Mouse (Mus musculus) forebrain, embryonic 15.5 days (tissue): ENCODE data around the gene Ctnnd2. TPM values are rescaled to one million over a fixed set of nuclear protein-coding genes. Genes with fewer than 3 reads are reported as not detected.

Experiments
- ATAC-seq: fragments of 200-750 bp; cut with Nextera tagmentation; replicated peaks from 2 replicates; pipeline ENCODE4 v1.8.0; 2017; ENCODE audit warnings: mild to moderate bottlenecking, moderate TSS enrichment, moderate library complexity
- H3K27ac ChIP-seq: fragments of 300-500 bp; sonication (generic); replicated peaks from 2 replicates; pipeline ENCODE4 v1.5.1; 2015; ENCODE audit warnings: mild to moderate bottlenecking, inconsistent platforms
- H3K27me3 ChIP-seq: fragments of 300-500 bp; sonication (generic); 2 replicates; pipeline ENCODE4 v1.6.1; 2015; ENCODE audit warnings: inconsistent platforms
- H3K36me3 ChIP-seq: fragments of 300-500 bp; sonication (generic); 2 replicates; pipeline ENCODE4 v1.6.1; 2015; ENCODE audit warnings: mild to moderate bottlenecking, inconsistent platforms
- H3K4me1 ChIP-seq: fragments of 300-500 bp; sonication (generic); 2 replicates; pipeline ENCODE4 v1.6.1; 2015; ENCODE audit warnings: inconsistent platforms
- H3K4me2 ChIP-seq: fragments of 300-500 bp; sonication (generic); replicated peaks from 2 replicates; pipeline ENCODE4 v1.6.1; 2015; ENCODE audit warnings: mild to moderate bottlenecking, inconsistent platforms
- H3K4me3 ChIP-seq: fragments of 300-500 bp; sonication (generic); 2 replicates; pipeline ENCODE4 v1.5.1; 2015; ENCODE audit warnings: mild to moderate bottlenecking, inconsistent platforms
- H3K9ac ChIP-seq: fragments of 300-500 bp; sonication (generic); replicated peaks from 2 replicates; pipeline ENCODE4 v1.6.1; 2015; ENCODE audit warnings: mild to moderate bottlenecking, inconsistent platforms
- H3K9me3 ChIP-seq: fragments of 300-500 bp; sonication (generic); 2 replicates; pipeline ENCODE4 v1.6.1; 2016; ENCODE audit warnings: inconsistent platforms
- WGBS: fragments of 180-500 bp; shearing (Covaris S2); methylation state at CpG from one replicate; pipeline ENCODE4 v1.1.7; 2015; ENCODE audit warnings: mixed read lengths; 5-methylcytosine and 5-hydroxymethylcytosine counted together
- polyA plus RNA-seq: library from polyadenylated mRNA; unstranded; fragments of >200 nt; fragmentation: Nextera tagmentation; extraction: Ambion mirVana; gene quantifications from 2 replicates; pipeline ENCODE4 v1.2.1, GENCODE M21; 2015

The Ctnnd2 gene
- polyA plus RNA-seq, 1 experiment from 2014 or later: 83.6 TPM

- ATAC-seq: peak; percentile 51; the same call in 1 of the 2 replicates
- no peak overlapping the region for H3K4me3 ChIP-seq
- H3K4me1 ChIP-seq: peaks cover 22% of the 10 kb centered on the region
- no peak overlapping the region for H3K9ac ChIP-seq
- H3K27ac ChIP-seq: peak overlapping the region; percentile 51
- H3K4me2 ChIP-seq: no peak overlapping the region
- H3K36me3 ChIP-seq: no peaks in the 10 kb centered on the region
- WGBS: 19% methylated on average over 5 of the region's 5 CpGs
- H3K27me3 ChIP-seq: no peaks in the 10 kb centered on the region
- H3K9me3 ChIP-seq: no peaks in the 10 kb centered on the region
Measured at GRCm38 (mm10) chr15:30634522-30634921, 462.1 kb downstream of the Ctnnd2 start.

DNA sequence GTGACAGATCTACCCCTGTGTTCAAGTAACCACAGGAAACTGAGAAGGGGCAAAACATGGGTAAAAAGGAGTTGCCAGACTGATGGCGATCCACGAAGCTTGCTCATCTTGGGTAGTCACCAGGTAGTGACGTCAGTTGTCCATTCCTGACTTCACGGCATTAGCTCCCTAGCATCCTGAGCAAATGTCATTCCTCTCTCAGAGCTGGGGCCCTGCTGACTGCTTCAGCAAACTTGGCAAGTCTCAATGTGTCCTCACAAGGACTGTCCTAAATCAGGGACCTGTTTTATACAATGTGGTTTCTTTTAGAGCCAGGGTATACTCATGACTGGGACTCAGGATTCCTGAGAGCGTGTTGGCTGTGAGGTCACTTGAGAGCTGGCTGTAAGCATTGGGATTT, 468.3 kb downstream of the Ctnnd2 start:
- Histone ChIP-seq H3K9ac (no peak overlapping the region), H3K9me3 (no peaks in the 10 kb centered on the region), H3K4me3 (no peak overlapping the region), H3K27me3 (no peaks in the 10 kb centered on the region), H3K27ac (no peak overlapping the region), H3K4me2 (no peak overlapping the region), H3K4me1 (no peaks in the 10 kb centered on the region), H3K36me3 (no peaks in the 10 kb centered on the region)
- no peak for ATAC-seq
- 97% methylated on average over 5 of the region's 5 CpGs for WGBS

DNA sequence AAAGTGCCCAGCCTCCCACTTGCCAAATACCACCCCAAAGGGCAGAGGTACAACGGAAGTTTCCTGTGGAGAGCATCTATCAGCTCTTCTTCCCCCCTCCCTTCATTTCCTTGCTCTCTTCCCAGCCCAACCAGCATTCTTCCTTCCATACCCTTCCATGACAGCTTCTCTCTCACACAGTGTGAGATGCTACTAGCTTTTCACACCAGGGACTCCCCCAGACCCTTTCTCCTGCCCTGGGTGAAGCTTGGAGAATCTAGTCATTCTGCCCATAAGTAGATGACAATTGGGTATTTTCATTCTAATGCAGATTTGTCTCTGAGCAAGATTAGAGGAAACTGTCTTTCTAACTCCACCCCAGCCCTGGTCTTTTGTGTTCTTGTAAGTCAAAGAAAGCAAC, 473.3 kb downstream of the Ctnnd2 start:
- no peak overlapping the region for H3K27ac ChIP-seq
- H3K9ac ChIP-seq: no peak overlapping the region
- H3K27me3 ChIP-seq: no peaks in the 10 kb centered on the region
- 38% methylated on average over 1 of the region's 1 CpGs for WGBS
- no peaks in the 10 kb centered on the region for H3K36me3 ChIP-seq
- no peak for ATAC-seq
- H3K4me1 ChIP-seq: peaks cover 44% of the 10 kb centered on the region
- no peak overlapping the region for H3K4me2 ChIP-seq
- H3K4me3 ChIP-seq: no peak overlapping the region
- no peaks in the 10 kb centered on the region for H3K9me3 ChIP-seq

DNA sequence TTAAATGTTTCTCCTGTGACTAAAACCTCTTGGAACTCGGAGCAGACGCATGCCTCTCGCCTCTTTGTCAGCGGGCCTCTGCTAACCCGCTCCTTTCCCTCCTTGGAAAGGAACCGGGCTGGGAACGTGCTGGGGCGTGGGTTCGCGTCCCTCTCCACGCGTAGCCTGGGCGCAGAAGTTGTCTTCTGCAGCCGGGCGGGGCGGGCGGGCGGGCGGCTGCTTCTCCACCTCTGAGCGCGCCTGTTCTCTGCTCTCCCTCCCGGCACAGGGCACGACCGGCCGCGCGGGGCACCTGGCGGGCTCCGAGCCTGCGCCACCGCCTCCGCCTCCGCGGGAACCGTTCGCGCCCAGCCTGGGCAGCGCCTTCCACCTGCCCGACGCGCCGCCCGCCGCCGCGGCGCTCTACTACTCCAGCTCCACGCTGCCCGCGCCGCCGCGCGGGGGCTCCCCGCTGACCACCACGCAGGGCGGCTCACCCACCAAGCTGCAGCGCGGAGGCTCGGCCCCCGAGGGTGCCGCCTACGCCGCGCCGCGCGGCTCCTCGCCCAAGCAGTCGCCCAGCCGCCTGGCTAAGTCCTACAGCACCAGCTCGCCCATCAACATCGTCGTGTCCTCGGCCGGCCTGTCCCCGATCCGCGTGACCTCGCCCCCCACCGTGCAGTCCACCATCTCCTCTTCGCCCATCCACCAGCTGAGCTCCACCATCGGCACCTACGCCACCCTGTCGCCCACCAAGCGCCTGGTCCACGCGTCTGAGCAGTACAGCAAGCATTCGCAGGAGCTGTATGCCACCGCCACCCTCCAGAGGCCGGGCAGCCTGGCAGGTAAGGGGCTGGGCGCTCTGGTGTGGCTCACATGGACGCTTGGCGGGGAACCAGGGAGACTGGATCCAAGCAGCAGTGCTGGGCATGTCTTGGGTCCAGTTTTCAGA, 474.4 kb downstream of the Ctnnd2 start:
- ATAC-seq: peak; percentile 71

GRCm38 (mm10) chr15:30647679-30648311, 475.4 kb downstream of the Ctnnd2 start:
- Histone ChIP-seq H3K4me3 (no peak overlapping the region), H3K4me1 (peaks cover 46% of the 10 kb centered on the region), H3K4me2 (peak overlapping the region; percentile 98; the same call in 1 of the 2 replicates), H3K27me3 (no peaks in the 10 kb centered on the region), H3K36me3 (no peaks in the 10 kb centered on the region), H3K9ac (no peak overlapping the region), H3K27ac (peak overlapping the region; percentile 38; the same call in 1 of the 2 replicates), H3K9me3 (no peaks in the 10 kb centered on the region)
- peak; percentile 74 for ATAC-seq
- 25% methylated on average over 7 of the region's 7 CpGs for WGBS

More for the DNA sequence above, 474.4 kb downstream of the Ctnnd2 start:
- no peaks in the 10 kb centered on the region for H3K9me3 ChIP-seq
- peak overlapping the region; percentile 65 for H3K9ac ChIP-seq
- H3K4me2 ChIP-seq: peak overlapping the region; percentile 98
- H3K27ac ChIP-seq: peak overlapping the region; percentile 16; the same call in 1 of the 2 replicates
- no peaks in the 10 kb centered on the region for H3K27me3 ChIP-seq
- H3K36me3 ChIP-seq: no peaks in the 10 kb centered on the region
- WGBS: 1% methylated on average over 92 of the region's 94 CpGs
- H3K4me1 ChIP-seq: peaks cover 46% of the 10 kb centered on the region
- H3K4me3 ChIP-seq: peak overlapping the region; percentile 61

DNA sequence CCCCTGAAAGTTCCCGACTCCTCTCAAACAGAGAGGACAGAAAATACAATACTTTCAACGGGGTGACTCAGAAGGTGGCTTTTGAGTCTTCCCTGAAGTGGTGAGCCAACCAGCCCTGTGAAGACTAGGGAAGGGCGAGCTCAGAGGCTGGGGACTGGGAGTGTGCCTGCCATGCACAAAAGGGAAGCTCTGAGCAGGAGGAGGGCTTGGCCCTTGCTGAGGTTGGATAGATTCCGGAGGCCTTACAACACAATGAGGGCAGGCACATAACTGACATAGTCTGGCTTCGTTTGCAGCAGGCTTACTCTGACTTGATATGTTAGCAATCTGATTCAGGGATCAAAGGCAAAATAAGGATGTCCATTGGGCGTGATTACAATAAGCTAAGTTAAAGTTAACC, 477.6 kb downstream of the Ctnnd2 start:
- WGBS: 43% methylated on average over 6 of the region's 6 CpGs
- H3K4me2 ChIP-seq: no peak overlapping the region
- no peak for ATAC-seq
- H3K4me1 ChIP-seq: peaks cover 46% of the 10 kb centered on the region
- no peak overlapping the region for H3K9ac ChIP-seq
- no peaks in the 10 kb centered on the region for H3K9me3 ChIP-seq
- no peaks in the 10 kb centered on the region for H3K36me3 ChIP-seq
- H3K4me3 ChIP-seq: no peak overlapping the region
- no peaks in the 10 kb centered on the region for H3K27me3 ChIP-seq
- no peak overlapping the region for H3K27ac ChIP-seq

DNA sequence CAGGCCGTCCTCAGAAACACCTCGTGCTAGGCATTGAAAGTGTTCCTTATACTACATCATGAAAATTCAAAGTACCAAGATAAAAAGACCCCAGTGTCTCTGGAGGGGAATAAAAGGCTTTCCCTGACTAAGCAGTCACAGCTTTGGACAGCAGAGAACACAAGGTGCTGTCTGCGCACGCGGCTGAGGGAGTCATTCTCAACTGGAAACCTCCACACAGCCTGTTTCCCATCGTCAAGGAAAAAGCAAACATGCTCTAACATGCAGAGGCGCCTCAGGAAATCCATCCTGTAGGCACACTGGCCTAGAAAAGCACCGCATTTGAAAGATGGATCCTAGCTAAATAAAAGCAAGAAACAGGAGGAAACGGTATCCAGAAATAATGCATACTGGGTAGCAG, 483.0 kb downstream of the Ctnnd2 start:
- Histone ChIP-seq H3K4me2 (no peak overlapping the region), H3K27me3 (no peaks in the 10 kb centered on the region), H3K4me3 (no peak overlapping the region), H3K4me1 (peaks cover 4% of the 10 kb centered on the region), H3K9ac (no peak overlapping the region), H3K9me3 (no peaks in the 10 kb centered on the region), H3K27ac (peak overlapping the region; percentile 8; the same call in 1 of the 2 replicates), H3K36me3 (no peaks in the 10 kb centered on the region)
- ATAC-seq: no peak
- 71% methylated on average over 9 of the region's 9 CpGs for WGBS

DNA sequence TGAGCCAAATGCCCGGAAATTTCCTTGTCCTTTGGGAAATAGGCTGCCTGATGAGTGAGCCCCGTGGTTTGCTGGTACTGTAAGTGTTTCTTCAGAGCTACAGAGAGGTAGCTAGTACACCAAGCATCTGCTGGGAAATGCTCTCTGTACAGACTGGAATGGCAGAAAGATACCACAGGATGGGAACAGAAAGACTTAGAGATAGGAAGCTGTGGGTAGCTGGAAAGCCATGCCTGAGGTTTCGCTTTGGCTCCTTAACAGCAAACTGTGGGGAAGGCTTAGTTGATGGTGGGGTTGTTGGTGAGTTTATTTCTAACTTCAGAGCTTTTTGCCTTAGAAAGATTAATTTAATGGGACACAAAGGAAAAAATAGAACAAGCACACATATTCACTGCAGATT, 485.2 kb downstream of the Ctnnd2 start:
- Histone ChIP-seq H3K4me1 (no peaks in the 10 kb centered on the region; the same call in 1 of the 2 replicates), H3K9ac (no peak overlapping the region), H3K27me3 (no peaks in the 10 kb centered on the region), H3K4me3 (no peak overlapping the region), H3K27ac (peak overlapping the region; percentile 43; the same call in 1 of the 2 replicates), H3K4me2 (no peak overlapping the region), H3K9me3 (no peaks in the 10 kb centered on the region), H3K36me3 (no peaks in the 10 kb centered on the region)
- ATAC-seq: no peak
- 87% methylated on average over 3 of the region's 3 CpGs for WGBS

- WGBS: 87% methylated on average over 8 of the region's 8 CpGs
- H3K36me3 ChIP-seq: no peaks in the 10 kb centered on the region
- H3K9me3 ChIP-seq: no peaks in the 10 kb centered on the region
- H3K9ac ChIP-seq: no peak overlapping the region
- H3K4me3 ChIP-seq: no peak overlapping the region
- no peaks in the 10 kb centered on the region for H3K27me3 ChIP-seq
- no peak for ATAC-seq
- H3K4me1 ChIP-seq: no peaks in the 10 kb centered on the region; the same call in 1 of the 2 replicates
- no peak overlapping the region for H3K4me2 ChIP-seq
- no peak overlapping the region for H3K27ac ChIP-seq
Measured at GRCm38 (mm10) chr15:30660539-30661149, 488.3 kb downstream of the Ctnnd2 start.

DNA sequence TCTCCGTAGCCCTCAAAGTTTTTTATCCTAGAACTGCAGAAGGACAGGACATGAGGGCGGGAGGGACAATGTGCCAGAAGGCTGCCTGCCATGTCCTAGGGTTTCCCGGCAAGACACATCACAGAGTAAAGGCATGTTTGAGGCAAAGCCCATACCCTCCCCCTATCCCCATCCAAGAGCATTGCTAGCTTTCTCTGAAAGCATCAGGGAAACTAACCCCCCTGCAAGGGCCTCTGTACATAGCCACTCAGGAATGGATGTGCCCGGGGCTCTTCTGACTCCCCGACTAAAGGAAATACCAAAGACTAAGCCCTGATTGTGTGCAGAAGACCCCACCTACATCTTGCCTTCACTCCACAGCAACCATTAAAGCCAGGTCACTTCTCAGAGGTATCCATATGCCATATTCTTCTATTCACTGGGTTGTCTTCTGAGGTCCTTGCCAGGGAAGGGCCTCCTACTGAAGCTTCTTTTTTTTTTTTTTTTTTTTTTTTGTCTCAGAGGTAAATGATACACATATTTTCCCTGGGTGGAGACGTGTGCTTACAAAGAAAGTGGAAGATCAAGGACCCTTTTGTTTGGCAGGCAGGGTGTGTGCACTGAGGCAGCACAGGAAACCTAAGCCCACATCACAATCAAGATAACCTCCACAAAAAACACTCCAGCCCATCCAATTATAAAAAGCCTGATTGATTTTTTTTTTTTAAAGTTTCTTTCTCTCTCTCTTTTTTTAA, 489.5 kb downstream of the Ctnnd2 start:
- WGBS: 37% methylated on average over 6 of the region's 6 CpGs
- Histone ChIP-seq H3K4me3 (no peak overlapping the region), H3K27me3 (no peaks in the 10 kb centered on the region), H3K4me1 (no peaks in the 10 kb centered on the region), H3K9me3 (no peaks in the 10 kb centered on the region), H3K27ac (no peak overlapping the region), H3K36me3 (no peaks in the 10 kb centered on the region), H3K4me2 (no peak overlapping the region), H3K9ac (no peak overlapping the region)
- no peak for ATAC-seq

DNA sequence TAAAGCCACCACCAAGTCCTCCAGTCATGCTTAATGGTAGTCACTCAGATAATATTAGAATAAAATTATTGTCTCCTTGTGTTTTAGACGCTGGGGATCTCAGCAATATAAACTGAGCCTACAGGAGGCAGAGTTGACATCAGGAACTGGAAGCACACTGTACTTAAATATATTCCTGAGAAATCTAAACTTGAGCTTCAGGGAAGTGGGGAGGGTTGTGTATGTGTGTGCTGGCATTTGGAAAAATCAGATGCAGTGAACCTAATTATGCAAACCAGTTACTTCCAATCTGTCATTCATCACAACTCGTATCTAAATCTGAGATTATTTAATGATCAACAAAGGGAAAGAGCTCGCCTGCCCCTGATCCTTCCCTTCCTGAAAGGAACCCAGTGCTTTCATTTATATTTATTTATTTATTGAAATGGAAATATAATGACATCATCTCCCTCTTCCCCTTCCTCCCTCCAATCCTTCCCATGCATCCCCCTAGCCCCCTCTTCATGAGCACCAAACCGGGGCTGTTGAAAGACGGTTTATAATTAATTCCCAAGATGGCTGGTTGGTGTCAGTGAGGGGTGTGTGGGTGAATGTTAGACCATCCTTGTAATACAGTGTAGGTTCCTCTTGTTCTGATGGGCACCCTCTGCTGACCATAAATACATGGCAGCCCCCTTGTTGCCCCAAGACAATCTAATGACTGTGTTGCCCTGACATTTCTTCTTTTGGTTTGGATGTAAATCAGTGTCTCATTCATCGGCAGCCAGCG, 495.6 kb downstream of the Ctnnd2 start:
- 47% methylated on average over 7 of the region's 7 CpGs for WGBS
- ATAC-seq: peak; percentile 63; the same call in 1 of the 2 replicates

More for the DNA sequence above, 495.6 kb downstream of the Ctnnd2 start:
- Histone ChIP-seq H3K4me2 (no peak overlapping the region), H3K4me1 (0 out of 2 replicates have a peak, but pooled peaks cover 11% of the 10 kb centered on the region), H3K9ac (no peak overlapping the region), H3K27ac (peak overlapping the region; percentile 17; the same call in 1 of the 2 replicates), H3K9me3 (no peaks in the 10 kb centered on the region), H3K27me3 (no peaks in the 10 kb centered on the region), H3K36me3 (no peaks in the 10 kb centered on the region), H3K4me3 (no peak overlapping the region)
